Mouse (Mus musculus) cerebellum, adult 9-11 months (tissue): Measurements from ENCODE around the gene Acsbg1.
"Not testable (repeated sequence)": the region's sequence is repeated elsewhere in the genome, so short reads cannot be mapped to it uniquely, and the experiment has no call there.

ENCODE experiments used
- DNase-seq: peaks from one replicate; pipeline ENCODE4 v3.0.0; 2022

Acsbg1 gene

GRCm38 (mm10) chr9:54604886-54605285, 56.8 kb downstream of the Acsbg1 start:
- DNase-seq, result peak; percentile 40

- no peak for DNase-seq
Observed at GRCm38 (mm10) chr9:54604131-54604654, 57.5 kb downstream of the Acsbg1 start.

GRCm38 (mm10) chr9:54602916-54603315, 58.8 kb downstream of the Acsbg1 start:
- no peak for DNase-seq

GRCm38 (mm10) chr9:54602386-54602785, 59.3 kb downstream of the Acsbg1 start:
- DNase-seq, result no peak

- no peak for DNase-seq
Observed at GRCm38 (mm10) chr9:54596752-54597465, 64.8 kb downstream of the Acsbg1 start.

GRCm38 (mm10) chr9:54593652-54594051, 68.0 kb downstream of the Acsbg1 start:
- DNase-seq, result not testable (repeated sequence)

GRCm38 (mm10) chr9:54587863-54588262, 73.8 kb downstream of the Acsbg1 start:
- DNase-seq, result no peak

GRCm38 (mm10) chr9:54586199-54587061, 75.2 kb downstream of the Acsbg1 start, which contains the start of gene Idh3a:
TSS of gene Idh3a (plus strand) at chr9:54586334.
- DNase-seq, result peak; percentile 94

GRCm38 (mm10) chr9:54585839-54586198, 75.9 kb downstream of the Acsbg1 start:
- DNase-seq, result no peak

- not testable (repeated sequence) for DNase-seq
Observed at GRCm38 (mm10) chr9:54584127-54584526, 77.5 kb downstream of the Acsbg1 start.

- no peak for DNase-seq
Observed at GRCm38 (mm10) chr9:54583712-54584111, 78.0 kb downstream of the Acsbg1 start.

- DNase-seq, result no peak
Observed at GRCm38 (mm10) chr9:54571130-54571839, 90.4 kb downstream of the Acsbg1 start.

- no peak for DNase-seq
Observed at GRCm38 (mm10) chr9:54568732-54569131, 92.9 kb downstream of the Acsbg1 start.

- no peak for DNase-seq
Observed at GRCm38 (mm10) chr9:54566958-54567357, 94.7 kb downstream of the Acsbg1 start.

GRCm38 (mm10) chr9:54560831-54561601, 100.7 kb downstream of the Acsbg1 start:
- no peak for DNase-seq

GRCm38 (mm10) chr9:54559771-54560471, 101.7 kb downstream of the Acsbg1 start, which contains the start of gene Cib2:
TSS of gene Cib2 (minus strand) at chr9:54560218.
- DNase-seq, result peak; percentile 87

- DNase-seq, result peak; percentile 33
Observed at GRCm38 (mm10) chr9:54558731-54559130, 102.9 kb downstream of the Acsbg1 start.

GRCm38 (mm10) chr9:54555044-54555443, 106.6 kb downstream of the Acsbg1 start:
- DNase-seq, result no peak
